Mouse (Mus musculus) 3134 (cell line): Measurements from ENCODE around the gene Prkag2.

Experiments used
- DNase-seq: peaks from one replicate; pipeline ENCODE4 v3.0.0-alpha.2; 2011; ENCODE audit warnings: low spot score; ENCODE audit not compliant: insufficient read length; ENCODE audit errors: extremely low read depth

Gene Prkag2

GRCm38 (mm10) chr5:25100516-25101125, at the start of gene Prkag2:
Prkag2 (minus strand) TSS chr5:25100642.
- DNase-seq, result no peak

GRCm38 (mm10) chr5:25149331-25149965, 49.0 kb upstream of the Prkag2 start:
- DNase-seq, result no peak

DNA sequence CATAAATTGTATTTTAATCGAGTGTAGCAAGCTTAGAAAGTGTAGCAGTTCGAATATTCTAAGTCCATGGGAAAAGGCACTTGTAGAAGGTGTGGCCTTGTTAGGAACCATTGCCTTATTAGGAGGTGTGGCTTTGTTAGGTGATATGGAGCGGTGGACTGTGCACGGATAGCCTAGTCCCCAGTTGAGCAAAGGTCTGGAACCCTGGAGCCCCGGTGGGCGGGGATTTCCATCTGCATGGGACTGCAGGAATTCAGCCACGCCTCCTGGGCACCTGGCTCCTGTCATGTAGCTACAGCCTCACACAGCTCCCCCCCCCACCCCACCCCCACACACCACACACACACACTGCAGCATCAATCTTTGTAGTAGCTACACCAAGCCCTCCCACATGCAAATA, 46.3 kb upstream of the Prkag2 start:
- DNase-seq, result no peak

DNA sequence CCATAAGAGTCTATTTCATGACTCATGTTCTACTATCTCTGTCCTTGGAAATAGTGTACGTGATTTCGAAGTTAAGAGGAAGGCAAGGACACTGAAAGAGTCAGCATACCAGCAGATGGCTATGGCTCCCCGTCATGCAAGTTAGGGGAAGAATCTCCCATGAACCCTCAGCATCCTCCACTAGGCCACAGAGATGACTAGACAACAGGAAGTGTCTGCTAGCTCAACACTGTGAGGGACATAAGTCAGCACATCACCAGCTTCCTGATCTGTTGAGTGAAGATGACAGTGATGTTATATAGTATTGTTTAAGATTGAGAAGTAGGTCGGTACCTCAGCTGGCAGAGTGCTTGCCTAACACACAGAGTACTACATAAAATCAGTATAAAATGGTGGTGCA, 27.4 kb upstream of the Prkag2 start:
- no peak for DNase-seq

GRCm38 (mm10) chr5:25125884-25126560, 25.6 kb upstream of the Prkag2 start:
- peak; percentile 61 for DNase-seq

DNA sequence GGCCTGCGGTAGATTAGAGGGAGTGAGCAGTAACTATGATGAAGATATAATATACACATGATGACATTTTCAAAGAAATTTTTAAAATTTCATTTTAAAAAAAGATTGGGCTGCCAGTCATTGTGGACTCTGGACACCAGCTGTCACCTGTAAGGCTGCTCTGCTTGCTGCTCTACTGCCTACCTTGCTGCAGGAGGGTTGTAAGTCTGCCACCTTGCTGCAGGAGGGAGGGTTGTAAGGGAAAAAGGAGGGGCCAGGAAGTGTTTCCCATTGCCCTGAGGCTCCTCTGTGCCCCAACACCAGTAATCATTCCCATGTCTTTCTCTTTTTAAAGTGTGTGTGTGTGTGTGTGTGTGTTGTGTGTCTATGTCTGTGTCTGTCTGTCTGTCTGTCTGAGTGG, 22.1 kb upstream of the Prkag2 start:
- no peak for DNase-seq

DNA sequence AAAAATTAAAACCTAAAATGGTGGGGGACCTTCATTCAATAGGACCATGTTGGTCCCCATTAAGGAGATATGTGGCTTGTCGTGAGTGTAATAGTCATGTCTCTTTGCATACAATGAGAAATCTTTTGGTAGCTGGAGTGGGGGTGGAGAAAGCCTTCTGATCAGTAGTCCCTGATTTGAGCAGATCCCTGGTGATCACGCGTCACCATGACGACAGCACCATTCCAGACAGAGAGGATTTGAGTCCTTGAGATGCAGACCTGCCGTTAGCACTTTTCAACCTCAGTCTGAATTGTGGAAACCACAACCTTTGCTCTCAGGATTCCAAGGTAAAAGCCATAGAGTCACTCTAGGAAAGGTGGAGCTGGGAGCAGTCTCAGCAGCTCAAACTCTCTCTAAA, 18.7 kb upstream of the Prkag2 start:
- DNase-seq, result no peak

GRCm38 (mm10) chr5:25115997-25116396, 15.6 kb upstream of the Prkag2 start:
- DNase-seq, result no peak

DNA sequence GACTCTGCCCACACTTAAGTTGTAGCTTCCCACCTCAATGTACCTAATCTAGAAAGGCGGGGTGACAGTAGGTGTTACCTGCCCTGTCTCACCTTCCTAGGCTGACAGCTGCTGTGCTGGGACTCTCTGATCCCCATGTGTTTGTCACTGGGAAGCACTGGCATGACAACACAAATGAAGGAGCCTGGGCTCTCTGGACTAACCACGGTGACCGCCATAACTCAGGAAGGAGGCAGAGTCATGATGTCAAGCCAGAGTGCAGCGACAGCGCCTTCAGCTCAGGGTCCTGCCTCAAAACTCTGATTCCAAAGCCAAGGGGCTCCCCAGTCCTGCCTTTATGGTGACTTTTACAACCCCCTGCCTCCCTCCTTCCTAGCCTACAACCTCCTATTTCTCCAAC, 14.8 kb upstream of the Prkag2 start:
- no peak for DNase-seq

DNA sequence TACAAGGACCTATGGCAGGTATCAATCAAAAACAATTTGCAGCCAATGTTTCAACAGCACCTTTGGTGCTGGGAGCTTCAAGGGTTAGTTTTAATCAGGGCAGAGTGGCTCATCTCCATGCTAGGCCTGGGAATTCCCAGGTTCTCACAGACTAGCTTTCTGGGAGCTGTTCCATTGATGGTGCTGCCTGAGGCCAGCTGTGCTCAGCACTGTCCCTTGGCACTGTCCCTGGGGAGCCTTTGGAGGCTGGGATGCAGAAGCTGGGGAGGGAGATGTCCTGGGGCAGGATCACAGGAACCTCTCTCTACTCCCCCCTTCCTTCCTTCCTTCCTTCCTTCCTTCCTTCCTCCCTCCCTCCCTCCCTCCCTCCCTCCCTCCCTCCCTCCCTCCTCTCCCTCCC, 13.7 kb upstream of the Prkag2 start:
- DNase-seq, result no peak

GRCm38 (mm10) chr5:25110314-25110713, 9.9 kb upstream of the Prkag2 start:
- no peak for DNase-seq

DNA sequence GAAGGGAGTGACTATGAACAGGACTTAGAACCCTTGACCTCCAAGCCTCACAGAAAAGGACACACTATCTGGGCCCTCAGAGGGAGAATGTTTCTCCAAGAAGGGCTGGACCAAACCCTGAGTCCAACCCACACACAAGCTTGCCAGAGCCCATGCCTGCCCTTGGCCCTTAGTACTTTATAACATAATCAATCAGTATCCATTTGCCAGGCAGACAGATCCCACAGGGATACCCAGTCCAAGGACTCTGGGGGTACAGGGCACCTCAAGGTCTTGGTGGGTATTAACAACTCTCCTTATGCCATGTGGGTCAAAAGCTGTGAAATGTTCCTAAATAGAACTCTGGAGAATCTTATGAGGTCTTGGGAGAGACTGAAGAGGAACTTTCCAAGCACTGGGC, 5.3 kb upstream of the Prkag2 start:
- DNase-seq, result no peak

DNA sequence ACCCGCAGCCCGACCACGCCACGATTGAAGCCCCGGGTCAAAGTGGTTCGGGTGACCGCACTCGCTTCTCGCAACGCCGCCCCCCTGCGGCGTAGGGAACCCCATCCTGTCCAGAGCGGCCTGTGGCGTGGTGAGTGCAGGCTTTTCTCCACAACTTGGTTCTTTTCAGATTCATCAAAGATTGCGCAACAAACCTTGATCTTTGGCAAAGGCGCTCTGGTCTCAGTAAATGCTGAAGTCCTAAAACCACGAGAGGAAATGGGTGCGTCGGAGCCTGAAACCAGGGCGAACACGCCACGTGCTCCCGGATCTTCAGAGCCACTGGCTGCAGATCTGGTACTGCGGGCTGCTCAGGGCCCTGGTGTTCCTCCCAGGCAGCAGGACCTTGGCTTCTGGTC, 683 bp upstream of the Prkag2 start:
- DNase-seq, result peak; percentile 78

DNA sequence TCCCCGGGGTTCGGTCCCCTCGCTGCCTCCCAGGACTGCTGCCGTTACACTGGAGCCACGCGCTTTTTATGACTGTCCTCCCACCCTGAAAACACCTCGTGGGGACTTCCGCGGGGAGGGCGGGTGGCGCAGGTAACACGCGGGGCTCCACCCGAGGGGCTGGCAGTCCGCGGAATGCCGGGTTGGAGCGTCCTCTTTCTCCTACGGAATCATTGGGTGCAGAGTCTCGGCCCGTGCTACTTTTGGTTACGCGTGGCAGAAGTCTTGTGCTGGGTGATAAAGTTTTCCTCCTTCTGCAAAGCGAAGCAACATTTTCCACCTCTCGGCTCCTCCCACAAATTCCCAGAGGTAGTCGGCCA, 306 bp downstream of the Prkag2 start:
- peak; percentile 35 for DNase-seq

- DNase-seq, result peak; percentile 29
Measured at GRCm38 (mm10) chr5:25099367-25100156, 880 bp downstream of the Prkag2 start.

DNA sequence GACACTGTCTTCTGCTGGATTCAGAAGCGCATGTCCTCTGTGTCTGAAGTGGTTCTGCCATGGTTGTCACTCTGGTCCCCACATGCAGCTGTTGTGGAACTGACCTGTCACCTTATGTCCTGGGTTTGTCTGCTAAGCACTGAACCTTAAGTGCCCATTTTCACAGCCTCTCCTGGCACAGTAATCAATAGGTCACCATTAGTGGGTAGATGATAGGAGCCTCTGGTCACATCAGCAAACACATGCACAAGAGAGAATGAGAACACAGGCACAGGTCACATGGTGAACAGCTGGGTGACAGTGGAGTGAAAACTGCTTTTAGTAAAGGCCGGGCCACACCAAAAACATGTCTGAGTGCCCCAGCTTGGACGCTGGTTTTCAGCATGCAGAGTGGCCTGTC, 2.6 kb downstream of the Prkag2 start:
- no peak for DNase-seq

- no peak for DNase-seq
Measured at GRCm38 (mm10) chr5:25096431-25096830, 4.0 kb downstream of the Prkag2 start.

DNA sequence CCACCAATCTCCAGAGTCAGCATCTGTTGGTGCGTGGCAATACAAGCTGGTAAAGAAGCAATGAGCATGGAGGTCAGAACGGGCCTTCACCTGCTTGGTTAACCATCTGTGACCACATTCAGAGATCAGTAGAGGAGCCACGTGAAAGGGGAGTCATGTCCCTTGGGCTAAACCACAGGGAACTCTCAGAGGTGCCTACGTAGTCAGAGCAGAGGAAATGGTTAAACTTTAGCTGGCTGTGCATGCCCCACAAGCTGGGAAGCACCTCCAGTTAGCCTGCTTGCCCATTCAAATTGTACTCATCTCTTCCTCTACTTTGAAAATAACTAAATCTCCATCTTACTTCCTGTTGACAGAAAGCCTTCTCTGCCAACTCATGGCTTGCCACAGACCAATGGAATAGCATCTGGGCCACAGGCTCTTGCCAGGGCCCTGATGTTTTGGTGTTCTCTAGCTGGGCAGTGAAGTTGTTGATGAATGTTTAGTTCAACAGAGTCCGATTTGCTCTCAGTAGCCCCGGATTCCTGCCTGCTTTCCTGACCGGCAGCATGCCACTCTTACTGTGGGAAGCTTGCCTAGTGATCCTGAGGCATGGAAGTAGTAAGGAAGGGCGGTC, 7.7 kb downstream of the Prkag2 start:
- DNase-seq, result no peak

DNA sequence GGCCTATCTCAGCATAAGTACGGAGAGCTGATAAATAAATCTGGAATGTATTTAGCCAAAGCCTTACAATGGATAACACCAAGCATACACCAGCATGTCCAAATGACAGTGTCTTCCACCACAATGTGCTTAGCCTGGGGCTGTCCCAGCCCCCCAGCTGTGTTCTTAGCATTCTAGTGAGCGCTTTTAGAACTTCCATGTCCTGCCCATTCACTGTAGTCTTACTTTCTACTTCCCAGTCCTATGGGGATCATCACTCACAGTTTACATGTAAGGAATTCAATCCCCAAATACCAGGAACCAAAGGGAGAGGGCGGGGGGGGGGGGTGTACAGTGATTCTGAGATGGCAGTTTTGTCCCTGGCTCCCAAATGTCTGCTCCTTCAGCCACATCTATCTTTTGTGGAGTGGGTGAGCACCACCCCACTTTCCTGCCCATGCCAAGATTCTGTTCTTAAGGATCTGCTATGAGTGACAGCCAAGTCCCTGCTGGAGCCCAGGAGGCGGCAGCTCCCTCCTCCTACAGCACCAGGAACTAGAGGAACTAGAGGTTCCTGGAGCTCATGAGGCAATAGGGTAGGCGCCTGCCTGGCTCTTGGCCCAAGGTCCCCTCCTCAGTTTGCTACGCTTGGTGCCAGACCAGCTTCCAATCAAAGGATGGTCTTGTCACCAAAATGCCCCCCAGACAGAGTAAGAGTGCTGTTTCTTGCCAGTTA, 11.0 kb downstream of the Prkag2 start:
- DNase-seq, result no peak

DNA sequence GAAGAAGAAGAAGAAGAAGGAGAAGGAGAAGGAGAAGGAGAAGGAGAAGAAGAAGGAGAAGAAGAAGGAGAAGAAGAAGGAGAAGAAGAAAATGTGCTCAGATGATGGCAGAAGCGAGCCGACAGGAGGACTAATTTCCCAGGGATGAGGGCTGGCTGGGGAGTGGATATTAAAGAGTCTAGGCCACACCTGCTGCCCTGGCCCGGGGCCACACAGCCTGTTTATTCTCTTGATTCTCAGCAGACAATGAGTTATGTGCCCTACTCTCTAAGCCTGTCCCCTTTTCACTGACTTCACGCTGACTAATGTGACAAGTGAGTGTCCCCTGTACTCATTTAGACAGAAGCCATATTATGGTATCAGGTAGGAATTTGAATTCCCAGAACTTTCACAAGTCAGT, 11.8 kb downstream of the Prkag2 start:
- DNase-seq, result no peak
